Mouse (Mus musculus) right cerebral cortex, postnatal 25 days (tissue): ENCODE measurements around the gene Folh1.
"Not testable (repeated sequence)": the region's sequence is repeated elsewhere in the genome, so short reads cannot be mapped to it uniquely, and the experiment has no call there.

Source experiments
- DNase-seq: peaks from one replicate; pipeline ENCODE4 v3.0.0; 2022

Folh1 gene

GRCm38 (mm10) chr7:86775617-86776325 lies at the start of gene Folh1:
TSS of gene Folh1 (minus strand) at chr7:86775943.
- peak; percentile 6 for DNase-seq

DNA sequence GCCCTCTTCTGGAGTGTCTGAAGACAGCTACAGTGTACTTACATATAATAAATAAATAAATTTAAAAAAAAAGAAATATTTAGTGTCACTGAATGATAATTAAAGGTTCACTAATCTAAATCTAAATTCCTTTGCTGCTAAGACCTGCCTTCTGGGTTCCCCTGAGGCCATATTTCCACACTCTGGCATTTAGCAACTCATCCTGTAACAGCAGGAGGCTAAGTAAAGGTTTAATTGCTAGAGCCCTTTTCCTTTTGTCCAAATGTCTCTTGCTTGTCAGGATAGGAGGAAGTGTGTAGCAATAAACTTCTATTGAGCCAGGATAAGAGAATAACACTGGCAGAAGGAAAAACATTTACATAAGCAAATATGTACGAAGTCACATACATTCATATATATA lies 40.7 kb upstream of the Folh1 start:
- no peak for DNase-seq

DNA sequence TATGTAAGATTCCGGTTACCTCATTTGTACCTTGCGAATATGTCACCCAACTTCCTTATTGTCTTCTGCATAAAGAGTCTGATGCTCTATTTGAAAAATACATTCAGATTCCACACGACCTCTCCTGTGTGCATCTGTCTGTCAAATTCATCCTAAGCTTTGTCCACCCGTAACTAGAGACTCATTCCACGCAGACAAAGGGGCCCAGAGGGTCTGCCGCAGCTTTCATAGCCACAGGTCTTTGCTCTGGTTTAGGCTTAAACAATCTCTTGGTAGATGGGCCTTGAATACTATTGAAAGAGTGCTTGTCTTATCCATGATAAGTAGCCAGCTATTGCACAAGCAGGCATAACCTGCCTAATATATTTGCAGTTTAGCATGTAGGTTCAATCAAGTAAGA lies 40.0 kb upstream of the Folh1 start:
- not testable (repeated sequence) for DNase-seq

DNA sequence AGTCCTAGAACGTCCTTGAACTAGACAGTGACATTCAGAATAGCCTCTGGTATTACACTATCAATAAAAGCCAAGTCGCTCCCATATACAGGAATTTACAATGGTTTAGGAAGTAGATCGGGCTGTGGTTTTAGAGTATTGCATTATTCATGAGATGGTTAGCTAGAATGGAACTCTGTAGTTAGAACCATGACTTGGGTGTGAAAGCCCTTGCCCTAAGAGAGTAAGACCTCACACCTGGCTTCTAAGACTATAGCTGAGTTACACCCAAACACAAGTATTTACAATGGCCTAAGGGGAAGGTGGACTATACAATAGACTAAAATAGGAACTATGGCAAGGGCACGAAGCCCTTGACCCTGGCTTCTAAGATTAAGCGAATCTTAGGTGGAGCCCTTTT lies 39.5 kb upstream of the Folh1 start:
- not testable (repeated sequence) for DNase-seq

DNA sequence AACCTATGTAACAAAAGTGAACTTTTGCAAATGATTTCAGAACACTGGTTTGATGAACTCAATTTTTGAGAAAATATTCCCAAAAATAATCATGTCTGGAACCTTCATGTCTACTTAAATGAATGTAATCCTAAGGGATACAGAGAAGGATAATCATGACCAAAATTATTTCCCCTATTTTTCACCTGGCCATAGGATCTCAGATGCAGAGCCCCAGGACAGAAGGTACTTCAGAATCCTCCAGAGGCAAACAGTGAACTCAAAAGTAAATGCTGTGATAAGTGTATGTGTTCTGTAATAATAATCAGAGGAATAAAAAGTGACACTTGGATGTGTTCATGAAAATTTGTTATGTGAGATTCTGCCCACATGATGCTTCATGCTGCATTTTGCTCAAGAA lies 19.0 kb upstream of the Folh1 start, which contains the start of gene Vmn2r77:
Gene Vmn2r77, plus strand, starts transcription at position 301 of the 400 bp plus-strand sequence.
- DNase-seq, result no peak

DNA sequence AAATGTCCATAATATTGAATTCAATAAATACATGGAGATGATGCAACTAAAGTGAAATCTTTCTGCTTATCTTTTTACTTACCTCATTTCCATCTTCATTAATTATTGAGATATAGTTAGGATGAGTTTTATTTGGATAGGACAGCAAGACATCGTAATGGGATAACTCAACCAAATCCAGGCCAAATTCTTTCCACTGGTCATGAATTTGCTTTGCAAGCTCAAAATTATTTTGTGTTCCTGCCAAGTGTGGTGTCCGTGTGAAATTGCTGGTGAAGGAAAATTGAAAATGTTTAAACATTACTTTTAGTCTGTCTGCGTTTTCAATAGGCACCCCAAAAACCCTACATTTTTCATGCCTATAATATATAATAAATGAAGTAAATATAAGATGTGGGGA lies 4.1 kb downstream of the Folh1 start:
- DNase-seq, result no peak

DNA sequence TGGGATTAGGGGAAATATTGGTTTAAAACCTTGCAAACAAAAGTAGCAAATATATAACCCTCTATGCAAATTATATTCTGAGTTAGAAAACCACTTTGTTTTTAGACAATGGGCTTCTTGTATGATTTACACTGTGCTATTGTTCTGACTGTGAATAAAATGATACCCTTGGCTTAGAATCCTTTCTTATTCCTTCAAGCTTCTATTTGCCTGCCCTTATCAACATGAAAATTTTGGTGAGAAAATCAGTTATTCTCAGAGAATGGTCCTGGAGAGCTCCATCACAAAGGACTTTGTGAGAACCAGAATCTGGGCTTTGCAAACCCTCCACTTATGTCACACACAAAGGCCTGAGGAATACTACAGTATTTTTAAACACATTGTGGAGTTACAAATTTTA lies 11.1 kb downstream of the Folh1 start:
- DNase-seq, result no peak

DNA sequence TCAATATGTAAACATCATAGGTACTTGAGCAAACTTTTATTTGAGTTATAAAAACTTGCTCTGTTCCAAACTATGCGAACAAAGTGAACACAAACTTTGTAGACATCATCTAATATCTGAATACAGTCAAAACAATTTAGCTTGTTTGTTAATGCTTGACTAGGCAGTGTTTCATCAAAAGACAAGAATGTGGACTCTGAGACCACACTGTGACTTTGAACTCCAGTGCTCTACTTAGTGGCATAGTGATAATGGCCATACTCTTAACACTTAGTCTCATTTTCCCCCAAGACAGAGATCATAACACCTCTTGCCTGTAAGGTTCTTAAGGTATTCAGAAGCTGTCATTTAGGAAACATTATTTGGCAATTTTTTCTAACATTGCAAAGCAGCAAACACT lies 15.0 kb downstream of the Folh1 start:
- DNase-seq, result no peak

DNA sequence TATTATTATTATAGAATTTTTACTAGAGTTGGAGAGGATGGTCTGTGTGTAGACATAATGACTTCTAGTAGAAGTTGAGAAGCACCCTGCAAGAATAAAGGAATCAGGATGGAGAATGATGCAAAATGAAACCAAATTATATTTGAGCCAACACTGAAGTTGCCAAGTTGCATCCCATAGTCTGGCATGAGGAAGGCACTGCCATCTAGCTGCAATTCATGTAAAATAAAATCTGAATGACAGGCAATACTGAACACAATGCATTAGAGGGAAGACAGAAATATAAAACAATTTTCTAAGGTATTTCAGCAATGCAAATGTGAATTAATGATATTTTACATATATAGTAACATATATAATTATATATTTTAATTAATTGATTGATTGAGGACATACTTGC lies 50.7 kb downstream of the Folh1 start:
- no peak for DNase-seq

DNA sequence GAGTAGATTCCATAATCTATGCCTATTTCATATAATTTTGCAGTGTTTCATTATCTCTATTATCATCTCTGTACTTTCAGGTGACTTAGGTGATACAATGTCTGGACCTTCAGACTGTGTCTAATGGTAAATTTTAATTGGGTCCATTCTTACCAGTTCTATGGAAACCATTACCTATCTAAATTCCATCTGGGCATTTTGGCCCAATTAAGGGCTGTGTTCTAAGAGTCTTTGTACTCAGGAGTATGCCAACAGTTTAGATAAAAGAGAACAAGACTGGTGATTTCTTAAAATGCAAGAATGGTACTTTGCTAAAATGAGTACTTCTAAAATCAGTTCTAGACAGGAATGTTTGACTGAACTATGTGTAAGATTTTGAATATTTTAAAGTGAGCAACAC lies 87.7 kb downstream of the Folh1 start, which contains the start of gene Olfr292:
Gene Olfr292, plus strand, starts transcription at position 301 of the 400 bp plus-strand sequence.
- no peak for DNase-seq
